Mouse (Mus musculus): ENCODE results near the gene Cfap97d2. TPM values are rescaled to one million over a fixed set of nuclear protein-coding genes. Genes with fewer than 3 reads are reported as not detected.

Gene Cfap97d2
- 0.77 and 1.6 TPM in 2 replicates for total RNA-seq (2014; rRNA removed)
- polyA plus RNA-seq (2015; fragmentation: Nextera tagmentation; extraction: Ambion mirVana), result 0.73 and 1.7 TPM in 2 replicates

DNA sequence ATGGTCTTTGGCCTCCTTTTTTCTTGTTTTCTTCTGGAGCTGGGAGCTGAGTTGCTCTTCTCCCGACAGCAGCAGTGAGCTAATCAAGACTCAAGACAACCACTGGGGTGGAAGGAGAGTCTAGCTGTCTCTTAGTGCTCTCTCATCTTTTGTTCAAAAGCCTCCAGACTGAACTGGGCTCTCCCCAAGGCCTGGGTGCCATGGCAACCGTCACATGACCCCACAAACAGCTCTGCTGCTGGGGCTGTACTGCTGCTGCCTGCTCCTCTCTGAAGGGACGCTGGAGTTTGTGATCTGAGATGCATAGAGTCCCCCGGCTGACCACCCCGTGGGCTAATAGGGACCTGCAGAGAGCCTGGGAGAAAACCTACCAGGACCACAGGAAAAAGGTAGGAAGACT lies at the start of gene Cfap97d2:
Gene Cfap97d2, plus strand, starts transcription at position 222 of the 400 bp plus-strand sequence.
- Histone ChIP-seq H3K9me3 (ENCODE audit: low read length) (no peaks in the 10 kb centered on the region), H3K27ac (ENCODE audit: low read depth, low read length) (peak within 1 kb of the TSS; percentile 68), H3K4me2 (ENCODE audit: low read depth) (peak within 1 kb of the TSS; percentile 31; the same call in 1 of the 2 replicates), H3K36me3 (ENCODE audit: insufficient read depth) (no peaks in the 10 kb centered on the region), H3K9ac (no peak within 1 kb of the TSS), H3K27me3 (ENCODE audit: insufficient read depth, low read length) (no peaks in the 10 kb centered on the region), H3K4me1 (ENCODE audit: insufficient read depth) (peaks cover 8% of the 10 kb centered on the region; the same call in 1 of the 2 replicates), H3K4me3 (ENCODE audit: low read depth, low read length) (no peak within 1 kb of the TSS)
- DNase-seq (peak; percentile 86), ATAC-seq (peak; percentile 99)
- 1% methylated on average over 5 of the region's 5 CpGs for WGBS
- TF ChIP-seq CTCF (IDR thresholded peaks at IDR 0.05; ENCODE audit: low read depth), result no peak

DNA sequence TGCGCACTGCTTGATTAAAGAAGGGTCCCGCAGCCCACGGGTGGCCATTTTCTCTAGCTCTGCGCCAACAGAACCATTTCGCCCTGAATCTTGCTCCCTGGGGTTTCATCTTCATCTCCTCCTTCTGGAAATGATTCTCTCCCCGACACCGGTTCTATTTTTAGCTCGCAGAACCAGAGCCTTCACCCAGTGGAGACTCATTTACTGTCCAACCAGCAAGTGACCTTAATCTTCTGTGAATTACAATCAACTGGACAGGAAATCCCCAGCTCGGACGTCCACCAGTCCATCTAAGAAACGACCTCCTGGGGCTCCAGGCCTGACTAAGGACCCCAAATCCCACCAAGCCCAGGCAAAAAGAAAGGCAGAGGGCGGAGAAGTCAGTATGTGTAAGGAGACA lies 48.2 kb upstream of the Cfap97d2 start:
- 69% methylated on average over 12 of the region's 12 CpGs for WGBS
- H3K27me3 ChIP-seq (ENCODE audit: insufficient read depth, low read length), result no peaks in the 10 kb centered on the region
- ATAC-seq, result no peak
- no peak for DNase-seq
- no peaks in the 10 kb centered on the region for H3K36me3 ChIP-seq (ENCODE audit: insufficient read depth)
- no peak overlapping the region for H3K9ac ChIP-seq
- no peak overlapping the region for H3K4me3 ChIP-seq (ENCODE audit: low read depth, low read length)
- no peaks in the 10 kb centered on the region for H3K9me3 ChIP-seq (ENCODE audit: low read length)
- H3K27ac ChIP-seq (ENCODE audit: low read depth, low read length), result no peak overlapping the region
- TF ChIP-seq CTCF (IDR thresholded peaks at IDR 0.05; ENCODE audit: low read depth), result no peak
- no peaks in the 10 kb centered on the region for H3K4me1 ChIP-seq (ENCODE audit: insufficient read depth)
- H3K4me2 ChIP-seq (ENCODE audit: low read depth), result no peak overlapping the region

DNA sequence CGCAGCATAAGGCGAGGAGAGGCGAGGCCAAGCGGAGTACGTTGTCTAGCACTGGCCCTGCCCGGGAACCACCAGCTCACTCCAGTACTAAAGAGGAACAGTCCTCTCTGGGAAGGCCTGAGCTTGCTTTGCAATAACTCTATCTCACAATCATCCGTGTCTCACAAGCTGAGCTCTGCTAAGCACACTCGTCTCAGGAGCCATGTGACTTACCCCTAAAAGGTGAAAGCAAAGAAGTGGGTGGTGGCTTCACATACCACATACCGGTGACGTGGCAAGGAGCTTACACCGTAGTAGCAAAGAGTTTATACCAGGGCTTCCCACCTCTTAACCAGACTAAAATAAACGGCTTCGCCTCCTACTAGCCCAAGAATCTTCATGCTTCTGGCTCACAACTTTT lies 45.4 kb upstream of the Cfap97d2 start:
- no peaks in the 10 kb centered on the region for H3K4me1 ChIP-seq (ENCODE audit: insufficient read depth)
- H3K36me3 ChIP-seq (ENCODE audit: insufficient read depth), result no peaks in the 10 kb centered on the region
- DNase-seq (no peak), ATAC-seq (no peak)
- no peak overlapping the region for H3K27ac ChIP-seq (ENCODE audit: low read depth, low read length)
- H3K9me3 ChIP-seq (ENCODE audit: low read length), result no peaks in the 10 kb centered on the region
- H3K4me2 ChIP-seq (ENCODE audit: low read depth), result no peak overlapping the region
- no peak overlapping the region for H3K4me3 ChIP-seq (ENCODE audit: low read depth, low read length)
- no peaks in the 10 kb centered on the region for H3K27me3 ChIP-seq (ENCODE audit: insufficient read depth, low read length)
- H3K9ac ChIP-seq, result no peak overlapping the region
- TF ChIP-seq CTCF (IDR thresholded peaks at IDR 0.05; ENCODE audit: low read depth), result no peak
- 92% methylated on average over 13 of the region's 13 CpGs for WGBS

DNA sequence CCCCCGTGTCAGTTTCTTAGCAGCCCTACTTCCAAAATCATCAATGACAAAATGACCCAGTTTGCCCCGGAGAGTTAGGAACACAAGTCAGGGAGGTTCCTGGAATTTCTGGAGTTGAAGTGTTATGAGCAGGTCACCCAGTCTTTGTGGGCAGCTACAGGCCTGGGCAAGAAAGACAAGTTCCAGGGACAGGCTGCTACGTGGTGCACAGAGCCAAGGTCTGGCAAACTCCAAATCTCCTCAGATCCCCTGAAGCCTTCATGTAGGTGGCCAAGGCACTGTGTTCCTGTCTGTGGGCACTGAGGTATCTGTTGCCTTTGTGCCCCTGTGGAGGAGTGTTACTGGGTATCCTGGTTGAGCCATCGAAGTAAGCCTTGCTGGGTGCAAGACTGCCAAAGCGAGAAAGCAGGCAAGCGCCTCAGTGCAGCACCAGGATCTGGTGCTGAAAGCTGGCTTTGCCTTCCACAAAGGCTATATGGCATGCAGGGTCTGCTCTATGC lies 40.9 kb upstream of the Cfap97d2 start:
- H3K27ac ChIP-seq (ENCODE audit: low read depth, low read length), result no peak overlapping the region
- ATAC-seq, result no peak

DNA sequence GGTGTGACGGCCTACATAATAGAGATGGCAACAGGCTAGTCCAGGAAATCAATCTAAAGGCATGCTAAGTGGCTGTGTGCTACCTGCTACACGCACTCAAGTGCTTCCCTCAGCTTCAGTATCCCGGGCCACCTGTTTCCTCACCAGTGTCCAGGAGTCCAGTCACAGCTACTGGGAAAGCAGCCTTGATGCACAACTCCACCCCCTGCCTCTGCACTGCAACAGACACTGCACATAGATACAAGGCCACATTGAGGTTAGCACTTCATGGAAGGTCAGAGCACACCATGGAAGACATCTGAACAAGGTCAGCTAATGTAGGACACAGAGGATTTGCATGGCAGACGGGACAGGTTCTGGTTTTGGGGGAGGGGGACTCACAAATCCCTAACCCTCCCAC lies 40.2 kb upstream of the Cfap97d2 start:
- no peak overlapping the region for H3K4me2 ChIP-seq (ENCODE audit: low read depth)
- no peak overlapping the region for H3K4me3 ChIP-seq (ENCODE audit: low read depth, low read length)
- H3K36me3 ChIP-seq (ENCODE audit: insufficient read depth), result no peaks in the 10 kb centered on the region
- no peaks in the 10 kb centered on the region for H3K4me1 ChIP-seq (ENCODE audit: insufficient read depth)
- H3K9ac ChIP-seq, result no peak overlapping the region
- H3K27me3 ChIP-seq (ENCODE audit: insufficient read depth, low read length), result no peaks in the 10 kb centered on the region
- H3K9me3 ChIP-seq (ENCODE audit: low read length), result no peaks in the 10 kb centered on the region
- DNase-seq (no peak), ATAC-seq (no peak)
- H3K27ac ChIP-seq (ENCODE audit: low read depth, low read length), result no peak overlapping the region
- TF ChIP-seq CTCF (IDR thresholded peaks at IDR 0.05; ENCODE audit: low read depth), result no peak
- WGBS, result 90% methylated on average over 4 of the region's 4 CpGs

More for the DNA sequence above, 40.9 kb upstream of the Cfap97d2 start:
- H3K27me3 ChIP-seq (ENCODE audit: insufficient read depth, low read length), result no peaks in the 10 kb centered on the region
- H3K9me3 ChIP-seq (ENCODE audit: low read length), result no peaks in the 10 kb centered on the region
- no peak overlapping the region for H3K4me2 ChIP-seq (ENCODE audit: low read depth)
- no peaks in the 10 kb centered on the region for H3K36me3 ChIP-seq (ENCODE audit: insufficient read depth)
- TF ChIP-seq CTCF (IDR thresholded peaks at IDR 0.05; ENCODE audit: low read depth), result no peak
- DNase-seq, result no peak
- no peak overlapping the region for H3K9ac ChIP-seq
- 85% methylated on average over 6 of the region's 6 CpGs for WGBS
- H3K4me3 ChIP-seq (ENCODE audit: low read depth, low read length), result no peak overlapping the region
- H3K4me1 ChIP-seq (ENCODE audit: insufficient read depth), result no peaks in the 10 kb centered on the region

DNA sequence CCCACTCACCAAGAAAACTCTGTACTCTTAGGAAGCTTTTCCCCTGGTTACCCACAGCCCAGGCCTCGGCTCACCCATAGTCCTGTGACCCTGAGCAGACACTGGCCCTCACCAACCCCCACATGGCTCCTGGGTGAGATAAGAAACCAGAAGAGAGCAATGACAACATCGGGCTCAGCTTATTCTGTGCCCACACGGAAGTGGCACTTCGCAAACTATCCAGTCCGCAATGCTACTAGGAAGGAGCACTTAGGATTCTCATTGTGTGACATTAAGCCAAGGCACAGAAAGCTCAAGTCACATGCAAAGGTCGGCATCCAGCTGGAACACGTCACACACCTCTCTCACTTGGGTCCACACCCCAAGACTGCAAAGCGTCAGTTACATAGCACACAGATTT lies 39.7 kb upstream of the Cfap97d2 start:
- no peak for TF ChIP-seq CTCF (IDR thresholded peaks at IDR 0.05; ENCODE audit: low read depth)
- no peaks in the 10 kb centered on the region for H3K9me3 ChIP-seq (ENCODE audit: low read length)
- H3K4me1 ChIP-seq (ENCODE audit: insufficient read depth), result no peaks in the 10 kb centered on the region
- ATAC-seq (no peak), DNase-seq (no peak)
- no peaks in the 10 kb centered on the region for H3K27me3 ChIP-seq (ENCODE audit: insufficient read depth, low read length)
- H3K9ac ChIP-seq, result no peak overlapping the region
- no peak overlapping the region for H3K27ac ChIP-seq (ENCODE audit: low read depth, low read length)
- WGBS, result 87% methylated on average over 8 of the region's 8 CpGs
- H3K4me2 ChIP-seq (ENCODE audit: low read depth), result no peak overlapping the region
- H3K4me3 ChIP-seq (ENCODE audit: low read depth, low read length), result no peak overlapping the region
- H3K36me3 ChIP-seq (ENCODE audit: insufficient read depth), result no peaks in the 10 kb centered on the region

DNA sequence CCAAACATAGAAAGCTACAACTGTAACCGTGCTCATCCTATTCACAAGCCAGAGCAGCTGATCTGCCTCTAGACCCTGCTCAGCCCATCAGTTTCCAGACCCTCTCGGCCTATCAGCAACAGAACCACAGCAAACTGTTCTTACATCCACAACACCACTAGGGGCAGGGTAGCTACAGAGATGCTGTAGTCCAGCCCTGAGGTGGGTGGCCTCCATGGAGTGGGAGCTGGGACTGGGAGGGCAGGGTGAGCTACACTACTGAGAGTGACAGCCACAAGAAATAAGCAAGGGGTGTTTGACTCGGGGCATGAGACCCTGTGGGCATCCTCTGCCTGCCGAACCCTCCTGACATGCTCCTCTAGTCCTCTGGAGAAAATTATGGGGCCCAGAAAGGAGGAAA lies 37.8 kb upstream of the Cfap97d2 start:
- no peak overlapping the region for H3K27ac ChIP-seq (ENCODE audit: low read depth, low read length)
- DNase-seq (no peak), ATAC-seq (0 out of 2 replicates have a peak, but pooled peaks have one; percentile 47)
- 76% methylated on average over 4 of the region's 4 CpGs for WGBS
- H3K9me3 ChIP-seq (ENCODE audit: low read length), result no peaks in the 10 kb centered on the region
- H3K9ac ChIP-seq, result no peak overlapping the region
- no peaks in the 10 kb centered on the region for H3K27me3 ChIP-seq (ENCODE audit: insufficient read depth, low read length)
- no peak overlapping the region for H3K4me3 ChIP-seq (ENCODE audit: low read depth, low read length)
- no peaks in the 10 kb centered on the region for H3K36me3 ChIP-seq (ENCODE audit: insufficient read depth)
- H3K4me1 ChIP-seq (ENCODE audit: insufficient read depth), result no peaks in the 10 kb centered on the region
- peak; percentile 50 for TF ChIP-seq CTCF (IDR thresholded peaks at IDR 0.05; ENCODE audit: low read depth)
- H3K4me2 ChIP-seq (ENCODE audit: low read depth), result no peak overlapping the region

All from forebrain, postnatal 0 days (tissue).